Mouse (Mus musculus): ENCODE measurements around the gene Zfp819. TPM values are rescaled to one million over a fixed set of nuclear protein-coding genes. Genes with fewer than 3 reads are reported as not detected.

Gene Zfp819
- polyA plus RNA-seq, 1 experiment from 2014 or later, result not detected

- H3K36me3 ChIP-seq, result no peaks in the 10 kb centered on the region
- H3K27me3 ChIP-seq (replicated peaks), result no peaks in the 10 kb centered on the region
- H3K27ac ChIP-seq, result no peak overlapping the region
- WGBS, result 88% methylated on average over 14 of the region's 14 CpGs
- ATAC-seq (ENCODE audit: insufficient read depth, low FRiP score, low read depth), result no peak
- no peaks in the 10 kb centered on the region for H3K4me1 ChIP-seq
- no peak overlapping the region for H3K4me2 ChIP-seq
- no peaks in the 10 kb centered on the region for H3K9me3 ChIP-seq
- H3K9ac ChIP-seq, result no peak overlapping the region
- H3K4me3 ChIP-seq (replicated peaks), result no peak overlapping the region
Measured at GRCm38 (mm10) chr7:43613816-43614551, 7.0 kb downstream of the Zfp819 start.

GRCm38 (mm10) chr7:43622927-43623326 lies 16.0 kb downstream of the Zfp819 start:
- H3K4me2 ChIP-seq, result no peak overlapping the region
- H3K27ac ChIP-seq, result no peak overlapping the region
- H3K27me3 ChIP-seq (replicated peaks), result no peaks in the 10 kb centered on the region
- H3K9me3 ChIP-seq, result no peaks in the 10 kb centered on the region
- H3K9ac ChIP-seq, result no peak overlapping the region
- no peaks in the 10 kb centered on the region for H3K36me3 ChIP-seq
- whole genome bisulfite sequencing, result 72% methylated on average over 7 of the region's 7 CpGs
- no peak for ATAC-seq (ENCODE audit: insufficient read depth, low FRiP score, low read depth)
- H3K4me1 ChIP-seq, result no peaks in the 10 kb centered on the region
- no peak overlapping the region for H3K4me3 ChIP-seq (replicated peaks)

GRCm38 (mm10) chr7:43623819-43624218 lies 16.9 kb downstream of the Zfp819 start:
- Histone ChIP-seq H3K4me3 (replicated peaks) (no peak overlapping the region), H3K4me2 (no peak overlapping the region), H3K4me1 (no peaks in the 10 kb centered on the region), H3K9me3 (no peaks in the 10 kb centered on the region), H3K9ac (no peak overlapping the region), H3K27me3 (replicated peaks) (no peaks in the 10 kb centered on the region), H3K36me3 (no peaks in the 10 kb centered on the region), H3K27ac (no peak overlapping the region)
- 18% methylated on average over 10 of the region's 10 CpGs for WGBS
- no peak for ATAC-seq (ENCODE audit: insufficient read depth, low FRiP score, low read depth)

- no peaks in the 10 kb centered on the region for H3K27me3 ChIP-seq (replicated peaks)
- H3K9me3 ChIP-seq, result no peaks in the 10 kb centered on the region
- H3K27ac ChIP-seq, result no peak overlapping the region
- no peaks in the 10 kb centered on the region for H3K36me3 ChIP-seq
- no peak overlapping the region for H3K4me3 ChIP-seq (replicated peaks)
- ATAC-seq (ENCODE audit: insufficient read depth, low FRiP score, low read depth), result no peak
- H3K4me2 ChIP-seq, result no peak overlapping the region
- H3K9ac ChIP-seq, result no peak overlapping the region
- 71% methylated on average over 3 of the region's 3 CpGs for WGBS
- H3K4me1 ChIP-seq, result no peaks in the 10 kb centered on the region
Measured at GRCm38 (mm10) chr7:43625065-43625464, 18.1 kb downstream of the Zfp819 start.

GRCm38 (mm10) chr7:43625794-43626422 lies 18.9 kb downstream of the Zfp819 start:
- no peak overlapping the region for H3K27ac ChIP-seq
- no peak overlapping the region for H3K4me3 ChIP-seq (replicated peaks)
- no peaks in the 10 kb centered on the region for H3K27me3 ChIP-seq (replicated peaks)
- H3K9me3 ChIP-seq, result no peaks in the 10 kb centered on the region
- ATAC-seq (ENCODE audit: insufficient read depth, low FRiP score, low read depth), result no peak
- H3K9ac ChIP-seq, result no peak overlapping the region
- H3K4me1 ChIP-seq, result no peaks in the 10 kb centered on the region
- H3K4me2 ChIP-seq, result no peak overlapping the region
- no peaks in the 10 kb centered on the region for H3K36me3 ChIP-seq
- WGBS, result 80% methylated on average over 8 of the region's 8 CpGs

DNA sequence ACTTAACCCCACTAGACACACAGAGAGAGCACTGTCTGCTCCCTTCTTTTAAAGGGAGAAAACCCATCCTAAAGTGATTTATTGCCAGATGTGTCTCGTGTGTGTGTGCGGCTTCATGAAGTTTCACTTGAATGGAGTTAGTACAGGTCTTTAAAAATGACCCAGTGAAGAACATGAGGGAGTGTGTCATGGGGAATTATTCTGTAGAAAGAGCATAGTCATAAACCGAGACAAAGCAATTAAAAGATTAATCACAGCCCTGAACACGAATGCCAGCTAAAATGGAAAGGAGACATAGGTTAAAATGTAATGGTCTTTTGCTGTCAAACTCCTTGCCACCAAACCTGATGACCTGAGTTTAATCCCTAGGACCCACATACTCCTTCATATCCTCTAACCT lies 27.0 kb downstream of the Zfp819 start:
- no peaks in the 10 kb centered on the region for H3K4me1 ChIP-seq
- no peaks in the 10 kb centered on the region for H3K27me3 ChIP-seq (replicated peaks)
- H3K4me2 ChIP-seq, result no peak overlapping the region
- no peak overlapping the region for H3K9ac ChIP-seq
- H3K9me3 ChIP-seq, result no peaks in the 10 kb centered on the region
- 65% methylated on average over 4 of the region's 4 CpGs for WGBS
- H3K36me3 ChIP-seq, result no peaks in the 10 kb centered on the region
- no peak overlapping the region for H3K4me3 ChIP-seq (replicated peaks)
- H3K27ac ChIP-seq, result no peak overlapping the region
- no peak for ATAC-seq (ENCODE audit: insufficient read depth, low FRiP score, low read depth)

DNA sequence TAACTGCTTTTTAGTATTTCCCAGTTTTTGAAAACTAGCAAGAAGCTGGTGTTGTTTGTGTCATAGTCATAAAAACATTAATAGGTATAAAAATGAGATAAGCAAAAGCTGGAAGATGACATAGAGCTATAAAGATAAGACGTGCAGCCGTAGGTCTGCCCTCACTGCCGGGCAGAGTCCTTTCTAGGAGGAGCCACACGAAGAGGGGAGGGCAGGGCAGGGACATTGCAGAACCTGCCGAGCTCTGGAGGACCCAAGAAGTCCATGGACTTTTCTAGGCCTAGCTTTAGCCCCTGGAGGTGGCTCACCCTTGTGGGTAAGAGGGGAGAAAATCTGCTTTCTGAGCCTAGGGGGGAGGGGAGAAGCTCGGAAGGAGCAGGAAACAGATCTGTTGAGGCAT lies 27.5 kb downstream of the Zfp819 start, which contains the start of gene Ceacam18:
Ceacam18 (plus strand) TSS at position 208 of the 400 bp plus-strand sequence.
- no peak within 1 kb of the TSS for H3K4me2 ChIP-seq
- H3K27me3 ChIP-seq (replicated peaks), result no peaks in the 10 kb centered on the region
- no peak within 1 kb of the TSS for H3K27ac ChIP-seq
- no peaks in the 10 kb centered on the region for H3K9me3 ChIP-seq
- no peaks in the 10 kb centered on the region for H3K4me1 ChIP-seq
- 52% methylated on average over 6 of the region's 6 CpGs for WGBS
- H3K4me3 ChIP-seq (replicated peaks), result no peak within 1 kb of the TSS
- no peaks in the 10 kb centered on the region for H3K36me3 ChIP-seq
- H3K9ac ChIP-seq, result no peak within 1 kb of the TSS
- ATAC-seq (ENCODE audit: insufficient read depth, low FRiP score, low read depth), result 0 out of 2 replicates have a peak, but pooled peaks have one; percentile 35

DNA sequence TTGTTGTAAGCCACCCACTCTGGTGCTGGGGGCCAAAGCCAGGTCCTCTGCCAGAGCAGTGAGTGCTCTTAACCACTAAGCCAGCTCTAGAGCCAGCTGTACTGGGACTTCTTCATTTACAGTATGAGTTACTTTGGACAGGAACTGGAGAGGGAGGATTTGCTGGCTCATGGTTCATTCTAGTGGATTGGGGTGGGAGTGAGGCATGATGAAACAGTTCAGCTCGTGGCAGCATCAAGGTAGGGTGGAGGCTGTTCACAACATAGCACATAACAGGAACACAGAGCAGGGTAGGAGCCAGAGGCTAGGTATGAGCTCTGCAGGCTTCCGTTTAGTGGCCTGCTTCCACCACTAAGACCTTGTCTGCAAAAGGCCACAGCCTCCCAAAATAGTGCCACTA lies 29.2 kb downstream of the Zfp819 start:
- Histone ChIP-seq H3K36me3 (no peaks in the 10 kb centered on the region), H3K27ac (no peak overlapping the region), H3K4me2 (no peak overlapping the region), H3K9me3 (no peaks in the 10 kb centered on the region), H3K9ac (no peak overlapping the region), H3K4me1 (no peaks in the 10 kb centered on the region), H3K27me3 (replicated peaks) (no peaks in the 10 kb centered on the region), H3K4me3 (replicated peaks) (no peak overlapping the region)
- WGBS, result 67% methylated on average over 2 of the region's 2 CpGs
- no peak for ATAC-seq (ENCODE audit: insufficient read depth, low FRiP score, low read depth)

GRCm38 (mm10) chr7:43637118-43637517 lies 30.1 kb downstream of the Zfp819 start:
- 79% methylated on average over 1 of the region's 1 CpGs for WGBS
- Histone ChIP-seq H3K27me3 (replicated peaks) (no peaks in the 10 kb centered on the region), H3K9ac (no peak overlapping the region)

GRCm38 (mm10) chr7:43642587-43642986 lies 35.6 kb downstream of the Zfp819 start:
- ATAC-seq (ENCODE audit: insufficient read depth, low FRiP score, low read depth), result no peak
- Histone ChIP-seq H3K4me3 (replicated peaks) (no peak overlapping the region), H3K4me1 (no peaks in the 10 kb centered on the region), H3K27me3 (replicated peaks) (no peaks in the 10 kb centered on the region), H3K36me3 (no peaks in the 10 kb centered on the region), H3K9me3 (no peaks in the 10 kb centered on the region), H3K27ac (no peak overlapping the region), H3K4me2 (no peak overlapping the region), H3K9ac (no peak overlapping the region)
- WGBS, result 78% methylated on average over 5 of the region's 5 CpGs

More at GRCm38 (mm10) chr7:43637118-43637517, 30.1 kb downstream of the Zfp819 start:
- Histone ChIP-seq H3K9me3 (no peaks in the 10 kb centered on the region), H3K27ac (no peak overlapping the region), H3K36me3 (no peaks in the 10 kb centered on the region), H3K4me3 (replicated peaks) (no peak overlapping the region), H3K4me1 (no peaks in the 10 kb centered on the region), H3K4me2 (no peak overlapping the region)
- ATAC-seq (ENCODE audit: insufficient read depth, low FRiP score, low read depth), result no peak

DNA sequence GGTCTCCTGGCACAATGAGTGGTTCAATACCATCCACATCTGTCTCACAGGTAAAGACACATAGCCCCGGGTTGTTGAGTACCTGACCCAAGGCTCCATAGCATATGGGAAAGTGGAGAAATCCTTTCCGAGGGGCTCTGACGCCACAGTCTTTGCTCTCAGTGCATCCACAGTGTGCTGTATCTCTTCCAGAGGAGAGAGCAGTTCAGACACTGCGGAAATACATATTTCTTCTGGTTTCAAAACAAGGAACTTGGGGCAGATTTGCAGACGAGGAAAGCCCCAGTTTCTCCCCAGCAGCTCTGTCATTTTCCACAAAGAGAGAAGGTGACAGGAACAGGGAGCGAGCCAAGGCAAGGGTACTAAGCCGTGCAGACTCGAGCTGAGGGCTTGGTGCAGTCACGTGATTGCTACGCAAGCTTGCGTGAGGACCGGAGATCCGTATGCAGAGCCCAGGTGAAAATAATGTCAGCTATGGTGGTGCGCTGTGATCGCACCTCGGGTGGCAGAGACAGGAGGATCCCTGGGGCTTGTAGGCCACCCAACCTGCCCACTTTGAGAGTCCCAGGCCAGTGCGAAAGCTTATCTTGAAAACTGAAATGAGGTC lies 36.2 kb downstream of the Zfp819 start:
- Histone ChIP-seq H3K27me3 (replicated peaks) (no peaks in the 10 kb centered on the region), H3K9ac (no peak overlapping the region), H3K4me2 (no peak overlapping the region), H3K4me1 (no peaks in the 10 kb centered on the region), H3K4me3 (replicated peaks) (no peak overlapping the region), H3K27ac (no peak overlapping the region), H3K9me3 (no peaks in the 10 kb centered on the region), H3K36me3 (no peaks in the 10 kb centered on the region)
- WGBS, result 77% methylated on average over 17 of the region's 17 CpGs
- ATAC-seq (ENCODE audit: insufficient read depth, low FRiP score, low read depth), result no peak

DNA sequence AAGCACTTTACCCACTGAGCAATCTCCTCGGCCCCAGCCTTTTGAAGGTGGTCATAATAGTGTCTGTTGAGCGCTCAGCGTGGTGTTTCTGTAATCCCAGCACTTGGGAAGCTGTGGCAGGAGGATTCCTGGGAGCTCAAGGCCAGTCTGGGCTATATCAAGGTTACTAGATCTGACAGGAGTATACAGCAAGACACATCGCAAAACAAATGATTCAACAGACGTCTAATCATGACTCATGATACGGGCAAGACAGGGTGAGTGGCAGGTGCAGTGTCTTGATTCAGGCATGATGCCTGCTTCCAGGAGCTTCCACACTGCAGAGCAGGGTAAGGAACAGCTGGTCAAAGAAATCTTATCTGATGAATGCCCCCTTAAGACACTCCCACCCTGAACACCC lies 45.7 kb downstream of the Zfp819 start:
- no peak for ATAC-seq (ENCODE audit: insufficient read depth, low FRiP score, low read depth)

More for the DNA sequence above, 45.7 kb downstream of the Zfp819 start:
- 82% methylated on average over 6 of the region's 6 CpGs for WGBS
- Histone ChIP-seq H3K27ac (no peak overlapping the region), H3K4me3 (replicated peaks) (no peak overlapping the region), H3K4me1 (no peaks in the 10 kb centered on the region), H3K9me3 (no peaks in the 10 kb centered on the region; the same call in 1 of the 2 replicates), H3K36me3 (no peaks in the 10 kb centered on the region), H3K4me2 (no peak overlapping the region), H3K9ac (no peak overlapping the region), H3K27me3 (replicated peaks) (no peaks in the 10 kb centered on the region)

All from stomach, embryonic 15.5 days (tissue).